Comparison of ENCODE assay signal across 27 mouse cellular contexts in the genomic region with DNA sequence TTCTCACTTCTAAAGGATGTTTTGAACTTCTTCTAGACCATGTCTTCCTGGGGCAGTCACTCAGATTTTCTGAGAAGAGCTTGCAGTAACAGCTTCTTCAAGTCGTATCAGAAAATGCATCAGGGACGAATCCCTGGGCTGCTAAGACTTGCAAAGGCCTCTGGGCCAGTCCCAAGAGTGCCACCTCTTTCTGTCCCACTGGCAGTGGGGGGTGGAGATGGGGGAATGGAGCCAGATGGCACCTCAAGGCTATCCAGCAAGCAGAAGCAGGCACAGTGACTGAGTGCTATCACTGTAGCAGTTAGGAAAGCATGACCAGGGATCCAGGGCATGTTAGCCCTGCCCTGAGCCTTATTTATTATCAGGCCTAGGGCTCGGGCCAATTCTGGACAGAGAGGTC. TPM values are rescaled to one million over a fixed set of nuclear protein-coding genes. Genes with fewer than 3 reads are reported as not detected.
DNase-seq lines count a peak whose midpoint lies in the region.
"Had no signal": no experiment of that assay in that cellular context is flagged by ENCODE, and none has a peak within 500 bp of the region (broad histone marks: within the 10 kb centered on the region; RNA-seq: fewer than 3 reads in every experiment).

No protein-coding gene starts in this region.

- peaks cover 21% of the 10 kb centered on the region for H3K4me1 ChIP-seq in brown adipose tissue, adult 24 weeks (ENCODE audit: control insufficient read depth, insufficient read depth, insufficient read length, low read length)
- H3K4me1 ChIP-seq: limb, embryonic 10.5 days had no signal

- intact Hi-C loops in heart, postnatal 25 days (cut with DNase I), result no loop called here

- H3K27ac ChIP-seq in brown adipose tissue, adult 24 weeks (replicated peaks; ENCODE audit: low read depth, low read length), result peak overlapping the region; percentile 81; the same call in 1 of the 2 replicates
- H3K27ac ChIP-seq: embryonic facial prominence, embryonic 15.5 days; forebrain, embryonic 10.5 days; hindbrain, postnatal 0 days; layer of hippocampus, adult 2 months; limb, embryonic 10.5 days; macrophage; stomach, postnatal 0 days had no signal

- H3K4me3 ChIP-seq in brown adipose tissue, adult 24 weeks (ENCODE audit: insufficient read depth, low read depth, low read length), result no peak overlapping the region
- H3K4me3 ChIP-seq: embryonic facial prominence, embryonic 15.5 days; forebrain, embryonic 10.5 days; heart, embryonic 12.5 days; layer of hippocampus, adult 2 months; limb, embryonic 10.5 days had no signal

- DNase-seq in adrenal gland, adult 8-10 months, result peak; percentile 62
- DNase-seq in adrenal gland, adult 18-20 months (ENCODE audit: low spot score in 2 of 2), result no peak
- DNase-seq in heart, adult 11 months, result peak; percentile 90
- DNase-seq in heart, postnatal 25 days (ENCODE audit: low spot score), result no peak
- DNase-seq in embryo, embryonic 10.5 days (ENCODE audit: low spot score), result no peak
- DNase-seq in retina, embryonic 14.5 days (ENCODE audit: low spot score), result no peak
- DNase-seq: heart, postnatal 10 days; liver, postnatal 0 days; thymus, adult 2 months; thymus, postnatal 4 days had no signal

RNA-seq across cellular contexts. Expression of a gene that starts 11.8 kb away (rescaled TPM):
- total RNA-seq in adrenal gland, adult 8-10 months (2022), result 100 to 1,000 TPM in 3 of 4 experiments, 10 to 100 TPM in 1; 84.9 to 143 (median 113) TPM
- total RNA-seq in adrenal gland, adult 18-20 months (2021), result 100 to 1,000 TPM in 1 of 2 experiments, 10 to 100 TPM in 1; 99.2 to 104 TPM
- total RNA-seq in heart, postnatal 25 days (2021), result 10 to 100 TPM; 61.4 to 68.7 TPM
- 89.1 and 91.8 TPM in 2 replicates for polyA plus RNA-seq in brown adipose tissue, adult 24 weeks (2012; ENCODE audit: insufficient read depth, insufficient read length, missing spikeins)

RNA-seq across cellular contexts. Expression of a gene that starts 11.9 kb away (rescaled TPM):
- 10 to 100 TPM; 33.8 to 44.9 (median 41.5) TPM for total RNA-seq in adrenal gland, adult 8-10 months (2022)
- total RNA-seq in adrenal gland, adult 18-20 months (2021), result 10 to 100 TPM; 31.5 to 40.4 TPM
- total RNA-seq in heart, postnatal 25 days (2021), result 10 to 100 TPM; 15.4 to 16.0 TPM
- polyA plus RNA-seq in brown adipose tissue, adult 24 weeks (2012; ENCODE audit: insufficient read depth, insufficient read length, missing spikeins), result 39.6 and 47.1 TPM in 2 replicates

RNA-seq across cellular contexts. Expression of a gene that starts 12.1 kb away (rescaled TPM):
- 1 to 10 TPM; 2.9 to 8.5 (median 6.3) TPM for total RNA-seq in adrenal gland, adult 8-10 months (2022)
- total RNA-seq in adrenal gland, adult 18-20 months (2021), result 1 to 10 TPM; 4.2 to 5.6 TPM
- under 1 TPM; 0.39 to 0.42 TPM for total RNA-seq in heart, postnatal 25 days (2021)
- polyA plus RNA-seq in brown adipose tissue, adult 24 weeks (2012; ENCODE audit: insufficient read depth, insufficient read length, missing spikeins), result 4.8 and 8.4 TPM in 2 replicates

RNA-seq across cellular contexts. Expression of a gene that starts 26.9 kb away (rescaled TPM):
- 1 to 10 TPM; 4.2 to 8.9 (median 5.8) TPM for total RNA-seq in adrenal gland, adult 8-10 months (2022)
- 1 to 10 TPM; 2.4 to 3.0 TPM for total RNA-seq in adrenal gland, adult 18-20 months (2021)
- 1 to 10 TPM; 2.0 to 3.6 TPM for total RNA-seq in heart, postnatal 25 days (2021)
- 0.54 TPM in 1 of 2 replicates, not detected in the other for polyA plus RNA-seq in brown adipose tissue, adult 24 weeks (2012; ENCODE audit: insufficient read depth, insufficient read length, missing spikeins)
- total RNA-seq: midbrain, postnatal 0 days had no signal
- polyA plus RNA-seq: embryonic facial prominence, embryonic 15.5 days; forebrain, embryonic 10.5 days; forebrain, embryonic 16.5 days; heart, embryonic 12.5 days; hindbrain, embryonic 11.5 days; hindbrain, postnatal 0 days; intestine, postnatal 0 days; kidney, embryonic 14.5 days; limb, embryonic 10.5 days; liver, embryonic 11.5 days; lung, postnatal 0 days; midbrain, postnatal 0 days; small intestine, adult 2 months; stomach, postnatal 0 days; thymus, adult 2 months had no signal

RNA-seq across cellular contexts. Expression of a gene that starts 35.8 kb away (rescaled TPM):
- 10 to 100 TPM; 39.6 to 54.6 (median 45.7) TPM for total RNA-seq in adrenal gland, adult 8-10 months (2022)
- total RNA-seq in adrenal gland, adult 18-20 months (2021), result 10 to 100 TPM; 30.3 to 40.4 TPM
- total RNA-seq in heart, postnatal 25 days (2021), result 10 to 100 TPM; 18.8 to 21.1 TPM
- 11.7 and 13.6 TPM in 2 replicates for polyA plus RNA-seq in brown adipose tissue, adult 24 weeks (2012; ENCODE audit: insufficient read depth, insufficient read length, missing spikeins)

Comparison
In these comparisons a context has a peak if more than half of its experiments do, and no peak if none do; other contexts are left out.
1. DNase-seq: peak in adrenal gland, adult 8-10 months (single experiment) and heart, adult 11 months (single experiment); none in adrenal gland, adult 18-20 months (0 of 2), heart, postnatal 25 days (single experiment), embryo, embryonic 10.5 days (single experiment) and retina, embryonic 14.5 days (single experiment).